In genomic region chr14:118699508-118699907, GRCm38 (mm10) we compare ENCODE assay signal across 10 mouse cellular contexts.
"Had no signal": no experiment of that assay in that cellular context is flagged by ENCODE, and none has a peak within 500 bp of the region (broad histone marks: within the 10 kb centered on the region; RNA-seq: fewer than 3 reads in every experiment).

No protein-coding gene starts in this region.

- ATAC-seq: intestine, embryonic 16.5 days; liver, embryonic 12.5 days; midbrain, embryonic 13.5 days had no signal

- H3K9me3 ChIP-seq: limb, embryonic 15.5 days; liver, embryonic 12.5 days; midbrain, embryonic 13.5 days; neural tube, embryonic 12.5 days had no signal

- H3K27ac ChIP-seq: limb, embryonic 15.5 days; liver, embryonic 12.5 days; midbrain, embryonic 13.5 days; neural tube, embryonic 12.5 days; stomach, postnatal 0 days had no signal

- H3K36me3 ChIP-seq: limb, embryonic 15.5 days; midbrain, embryonic 13.5 days; neural tube, embryonic 12.5 days had no signal

- H3K4me1 ChIP-seq: limb, embryonic 15.5 days had no signal

- H3K9ac ChIP-seq: limb, embryonic 15.5 days; liver, embryonic 12.5 days; lung, embryonic 14.5 days; midbrain, embryonic 13.5 days; neural tube, embryonic 12.5 days had no signal

- DNase-seq: layer of hippocampus, adult 9-11 months; layer of hippocampus, postnatal 36 days; lung, embryonic 14.5 days; lung, postnatal 14 days had no signal

- H3K4me3 ChIP-seq: limb, embryonic 15.5 days; liver, embryonic 12.5 days; midbrain, embryonic 13.5 days; neural tube, embryonic 12.5 days had no signal

- H3K4me2 ChIP-seq: limb, embryonic 15.5 days; liver, embryonic 12.5 days; lung, embryonic 14.5 days; midbrain, embryonic 13.5 days; neural tube, embryonic 12.5 days had no signal
